Mouse (Mus musculus): ENCODE results near the gene Olfr262. TPM values are rescaled to one million over a fixed set of nuclear protein-coding genes. Genes with fewer than 3 reads are reported as not detected.

Gene Olfr262
- polyA plus RNA-seq (2021; fragmentation: Nextera tagmentation) = not detected in 2 replicates
- long read RNA-seq, experiment 1 = 0 reads
- long read RNA-seq, experiment 2 = 0 reads

DNA sequence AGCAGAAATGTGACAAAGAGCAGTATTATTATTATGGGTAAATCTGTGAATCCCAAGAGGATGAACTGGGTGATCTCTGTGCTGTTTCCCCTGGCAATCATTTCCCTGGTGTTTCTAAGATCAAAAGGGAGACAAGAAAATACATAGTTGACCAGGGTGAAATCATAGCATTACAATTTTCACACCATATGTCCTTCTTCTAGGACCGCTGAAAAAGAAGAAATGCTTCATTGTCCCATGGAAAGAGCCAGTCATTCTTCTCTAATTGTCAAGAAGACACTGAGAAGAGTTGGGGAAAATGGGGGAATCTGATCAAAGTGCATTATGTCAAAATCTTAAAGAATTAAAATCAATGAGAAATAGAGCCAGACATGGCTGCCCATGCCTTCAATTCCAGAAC lies at the start of gene Olfr262:
Gene Olfr262 (minus strand): TSS at position 101 of the 400 bp plus-strand sequence.

DNA sequence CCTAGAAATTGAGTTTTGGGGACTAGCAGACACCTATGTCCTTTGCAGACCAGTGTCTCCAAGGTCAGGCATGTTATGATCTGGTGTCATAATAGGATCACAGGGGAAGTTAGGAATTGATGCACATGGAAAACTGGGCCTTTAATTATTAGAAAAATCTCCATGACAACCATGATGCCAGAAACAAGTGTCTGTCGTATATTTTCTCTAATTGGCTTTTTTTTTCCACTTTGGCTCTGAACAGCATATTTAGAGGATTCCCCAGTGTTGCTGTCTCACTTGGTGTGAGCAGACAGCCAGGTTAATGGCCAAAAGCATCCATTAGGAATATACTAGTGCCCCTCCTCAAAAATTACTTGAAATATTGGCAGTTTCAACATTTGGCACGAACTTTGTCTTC lies 38.1 kb upstream of the Olfr262 start, which contains the start of gene Olfr1434:
Gene Olfr1434 (plus strand): TSS at position 301 of the 400 bp plus-strand sequence.

DNA sequence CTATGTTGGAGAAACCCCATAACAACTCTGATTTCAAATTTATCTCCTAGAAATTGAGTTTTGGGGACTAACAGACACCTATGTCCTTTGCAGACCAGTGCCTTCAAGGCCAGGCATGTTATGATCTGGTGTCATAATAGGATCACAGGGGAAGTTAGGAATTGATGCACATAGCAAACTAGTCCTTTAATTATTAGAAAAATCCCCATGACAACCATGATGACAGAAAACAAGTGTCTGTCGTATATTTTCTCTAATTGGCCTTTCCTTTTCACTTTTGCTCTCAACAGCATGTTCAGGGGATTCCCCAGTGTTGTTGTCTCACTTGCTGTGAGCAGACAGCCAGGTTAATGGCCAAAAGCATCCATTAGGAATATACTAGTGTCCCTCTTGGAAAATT lies 19.3 kb upstream of the Olfr262 start, which contains the start of gene Olfr235:
Gene Olfr235 (plus strand): TSS at position 301 of the 400 bp plus-strand sequence.

DNA sequence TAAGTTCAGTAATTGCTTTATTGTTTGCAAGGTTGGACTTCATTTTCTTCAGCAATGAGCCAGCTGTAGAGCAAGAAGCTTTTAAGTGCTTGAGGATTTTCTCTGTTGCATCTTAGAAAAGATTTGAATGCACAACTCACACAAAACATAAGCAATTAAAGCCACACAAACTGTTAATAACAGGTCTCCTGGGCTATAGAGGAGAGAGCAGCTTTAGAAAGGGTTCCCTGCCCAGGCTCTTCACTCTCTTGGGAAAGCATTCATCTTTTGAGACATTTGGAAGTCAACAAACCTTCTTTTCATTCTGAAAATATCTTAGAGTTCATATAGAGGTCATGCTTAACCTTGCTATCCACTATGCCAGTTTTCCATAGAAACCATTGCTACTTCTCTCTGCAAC lies 9.0 kb downstream of the Olfr262 start, which contains the start of gene Olfr1432:
Gene Olfr1432 (minus strand): TSS at position 101 of the 400 bp plus-strand sequence.

DNA sequence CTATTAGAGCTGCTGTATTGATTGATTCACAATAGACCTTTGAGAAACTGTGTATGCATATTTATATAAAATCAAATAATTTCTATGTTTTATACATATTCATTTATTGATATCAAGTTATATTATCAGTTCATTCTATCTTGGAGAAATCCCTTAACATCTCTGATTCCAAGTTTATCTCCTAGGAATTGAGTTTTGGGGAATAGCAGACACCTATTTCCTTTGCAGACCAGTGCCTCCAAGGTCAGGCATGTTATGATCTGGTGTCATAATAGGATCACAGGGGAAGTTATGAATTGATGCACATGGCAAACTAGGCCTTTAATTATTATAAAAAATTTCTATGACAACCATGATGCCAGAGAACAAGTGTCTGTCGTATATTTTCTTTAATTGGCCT lies 41.1 kb downstream of the Olfr262 start, which contains the start of gene Olfr1431:
Gene Olfr1431 (plus strand): TSS at position 301 of the 400 bp plus-strand sequence.

Other genes with a start within 250 kb of the Olfr262 start
- gene Olfr1423, start 200.3 kb downstream of the Olfr262 start, polyA plus RNA-seq (2021; fragmentation: Nextera tagmentation) = not detected in 2 replicates
- gene Olfr1424, start 179.0 kb downstream of the Olfr262 start, polyA plus RNA-seq (2021; fragmentation: Nextera tagmentation) = not detected in 2 replicates
- not detected in 2 replicates for gene Olfr1425, start 163.9 kb downstream of the Olfr262 start, polyA plus RNA-seq (2021; fragmentation: Nextera tagmentation)
- gene Olfr1426, start 149.6 kb downstream of the Olfr262 start, polyA plus RNA-seq (2021; fragmentation: Nextera tagmentation) = not detected in 2 replicates
- gene Olfr1427, start 138.3 kb downstream of the Olfr262 start, polyA plus RNA-seq (2021; fragmentation: Nextera tagmentation) = not detected in 2 replicates
- not detected in 2 replicates for gene Olfr1428, start 125.8 kb downstream of the Olfr262 start, polyA plus RNA-seq (2021; fragmentation: Nextera tagmentation)
- gene Olfr76, start 118.5 kb downstream of the Olfr262 start, polyA plus RNA-seq (2021; fragmentation: Nextera tagmentation) = not detected in 2 replicates
- gene Olfr1555-ps1, start 71.5 kb downstream of the Olfr262 start, polyA plus RNA-seq (2021; fragmentation: Nextera tagmentation) = not detected in 2 replicates
- gene Olfr1431, start 41.0 kb downstream of the Olfr262 start, polyA plus RNA-seq (2021; fragmentation: Nextera tagmentation) = not detected in 2 replicates
- not detected in 2 replicates for gene Olfr1432, start 9.1 kb downstream of the Olfr262 start, polyA plus RNA-seq (2021; fragmentation: Nextera tagmentation)
- not detected in 2 replicates for gene Olfr235, start 19.4 kb upstream of the Olfr262 start, polyA plus RNA-seq (2021; fragmentation: Nextera tagmentation)
- gene Olfr1434, start 38.2 kb upstream of the Olfr262 start, polyA plus RNA-seq (2021; fragmentation: Nextera tagmentation) = not detected in 2 replicates
- not detected in 2 replicates for gene Olfr1436, start 57.5 kb upstream of the Olfr262 start, polyA plus RNA-seq (2021; fragmentation: Nextera tagmentation)
- gene Olfr1437, start 83.4 kb upstream of the Olfr262 start, polyA plus RNA-seq (2021; fragmentation: Nextera tagmentation) = not detected in 2 replicates
- not detected in 2 replicates for gene Olfr1438-ps1, start 94.3 kb upstream of the Olfr262 start, polyA plus RNA-seq (2021; fragmentation: Nextera tagmentation)
- gene Olfr1440, start 145.6 kb upstream of the Olfr262 start, polyA plus RNA-seq (2021; fragmentation: Nextera tagmentation) = not detected in 2 replicates
- gene Olfr1441, start 175.8 kb upstream of the Olfr262 start, polyA plus RNA-seq (2021; fragmentation: Nextera tagmentation) = not detected in 2 replicates
- not detected in 2 replicates for gene Pfpl, start 186.2 kb upstream of the Olfr262 start, polyA plus RNA-seq (2021; fragmentation: Nextera tagmentation)
- 2.7 and 3.2 TPM in 2 replicates for gene Mpeg1, start 219.1 kb upstream of the Olfr262 start, polyA plus RNA-seq (2021; fragmentation: Nextera tagmentation)

All from left cerebral cortex, adult 6 months (tissue).